ENCODE assay signal across 1 mouse cellular context in genomic region chr14:56177651-56178050, GRCm38 (mm10).
A peak's percentile ranks its signal among the peaks of the same experiment; 100 is the strongest.
TF ChIP-seq lines count a peak whose summit lies in the region.

No protein-coding gene starts in this region.

TF ChIP-seq in CH12.LX, 34 proteins besides CTCF, POLR2A, EP300 and RAD21:
- peak; percentile 49 for TF ChIP-seq SMC3 (IDR thresholded peaks at IDR 0.05; ENCODE audit: low read depth, low read length)
